Mouse (Mus musculus) cerebellum, adult 2 months (tissue): ENCODE measurements around the gene Maml3. TPM values are rescaled to one million over a fixed set of nuclear protein-coding genes. Genes with fewer than 3 reads are reported as not detected.

Experiments used
- DNase-seq, 2 experiments: peaks; one replicate each; pipeline ENCODE4 v3.0.0; 2021
- H3K27ac ChIP-seq: fragments of 200-500 bp; 2 replicates; pipeline ENCODE4 v1.5.1; 2012; ENCODE audit warnings: low read length, control low read depth, inconsistent platforms; ENCODE audit not compliant: insufficient read depth
- H3K27me3 ChIP-seq: fragments of 200-500 bp; 2 replicates; pipeline ENCODE4 v1.6.1; 2012; ENCODE audit warnings: inconsistent platforms, mild to moderate bottlenecking, low read length, moderate library complexity; ENCODE audit not compliant: control insufficient read depth, insufficient read depth
- H3K4me1 ChIP-seq: fragments of 200-500 bp; 2 replicates; pipeline ENCODE4 v1.6.1; 2011; ENCODE audit warnings: low read length; ENCODE audit not compliant: control insufficient read depth, insufficient read depth
- H3K4me3 ChIP-seq: fragments of 200-500 bp; replicated peaks from 2 replicates; pipeline ENCODE3; 2011; ENCODE audit warnings: mild to moderate bottlenecking, low read depth, low read length, control low read depth; ENCODE audit not compliant: insufficient read depth
- CTCF ChIP-seq: fragments of 200-500 bp; IDR thresholded peaks from 2 replicates; pipeline ENCODE4 v1.5.1; 2011; ENCODE audit warnings: low read depth, mild to moderate bottlenecking, control low read depth, low read length, moderate library complexity, borderline replicate concordance; ENCODE audit not compliant: insufficient read depth
- POLR2A ChIP-seq: fragments of 200-500 bp; IDR thresholded peaks from 2 replicates; pipeline ENCODE4 v1.6.1; 2011; ENCODE audit warnings: low read length, control low read depth, borderline replicate concordance; ENCODE audit not compliant: insufficient read depth
- WGBS: fragments of 180-500 bp; shearing (Covaris S2); methylation state at CpG from one replicate; pipeline ENCODE4 v1.1.7; 2018; 5-methylcytosine and 5-hydroxymethylcytosine counted together
- polyA plus RNA-seq: library from polyadenylated mRNA; depleted of rRNA; stranded (reverse); fragments of >200 nt; gene quantifications from 2 replicates; pipeline ENCODE4 v1.2.3, GENCODE M21; 2012

Gene Maml3
- polyA plus RNA-seq, 1 experiment = 6.5 TPM

DNA sequence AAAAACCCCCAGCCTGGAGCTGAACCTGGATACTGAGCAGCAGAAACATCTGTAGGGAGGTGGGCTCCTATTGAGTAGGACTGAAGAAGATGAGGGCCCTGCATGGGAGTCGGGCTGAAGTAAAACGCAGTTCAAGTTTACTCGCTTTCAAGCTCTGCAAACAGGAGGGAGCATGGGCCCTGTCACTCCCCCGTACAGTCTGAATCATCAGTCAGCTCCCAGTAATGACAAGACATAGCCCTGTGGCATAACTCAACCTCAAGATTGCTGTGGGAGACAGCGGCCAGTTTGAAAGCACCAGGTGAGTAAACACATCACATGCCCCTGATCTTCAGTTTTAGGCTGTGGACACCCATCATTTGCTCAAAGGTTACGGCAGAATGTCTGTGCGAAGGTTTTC, 139.0 kb downstream of the Maml3 start:
- Histone ChIP-seq H3K27me3 (no peaks in the 10 kb centered on the region), H3K4me1 (peaks cover 13% of the 10 kb centered on the region), H3K27ac (no peak overlapping the region), H3K4me3 (no peak overlapping the region)
- WGBS = 78% methylated on average over 7 of the region's 7 CpGs
- no peak for DNase-seq
- TF ChIP-seq CTCF (no peak), POLR2A (no peak)

DNA sequence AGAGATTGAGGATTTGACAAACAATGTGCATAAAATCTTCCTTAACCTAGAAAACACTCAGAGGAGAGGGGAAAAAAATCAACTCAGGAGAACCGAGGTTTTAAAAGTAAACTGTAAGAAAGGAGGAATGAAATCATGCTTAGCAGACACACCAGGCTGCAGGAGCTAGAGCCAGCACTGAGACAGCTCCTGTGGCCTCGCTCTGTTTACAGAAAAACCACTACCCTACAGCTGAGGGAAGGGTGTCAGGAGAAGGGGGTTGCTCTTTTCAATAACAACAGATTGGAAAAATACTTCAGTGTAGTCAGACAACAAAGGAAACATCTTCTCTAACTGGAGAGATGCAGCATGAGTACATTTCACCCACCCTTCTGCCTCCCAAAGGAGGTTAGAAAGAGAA, 139.4 kb downstream of the Maml3 start:
- no peak for DNase-seq
- no peaks in the 10 kb centered on the region for H3K27me3 ChIP-seq
- no peak overlapping the region for H3K27ac ChIP-seq
- H3K4me1 ChIP-seq = peaks cover 13% of the 10 kb centered on the region
- no peak overlapping the region for H3K4me3 ChIP-seq
- no peak for TF ChIP-seq CTCF
- TF ChIP-seq POLR2A = no peak
- WGBS = 36% methylated on average over 2 of the region's 2 CpGs

GRCm38 (mm10) chr3:51965008-51965407, 139.9 kb downstream of the Maml3 start:
- no peak overlapping the region for H3K27ac ChIP-seq
- WGBS = 53% methylated on average over 3 of the region's 3 CpGs

GRCm38 (mm10) chr3:51963891-51964593, 140.8 kb downstream of the Maml3 start:
- WGBS = 54% methylated on average over 4 of the region's 4 CpGs
- Histone ChIP-seq H3K4me1 (peaks cover 8% of the 10 kb centered on the region), H3K27ac (no peak overlapping the region), H3K27me3 (no peaks in the 10 kb centered on the region), H3K4me3 (no peak overlapping the region)
- no peak for TF ChIP-seq POLR2A
- no peak for TF ChIP-seq CTCF
- no peak for DNase-seq

More at GRCm38 (mm10) chr3:51965008-51965407, 139.9 kb downstream of the Maml3 start:
- no peak for DNase-seq
- no peak overlapping the region for H3K4me3 ChIP-seq
- H3K27me3 ChIP-seq = no peaks in the 10 kb centered on the region
- H3K4me1 ChIP-seq = peaks cover 13% of the 10 kb centered on the region
- TF ChIP-seq POLR2A (no peak), CTCF (no peak)

GRCm38 (mm10) chr3:51963151-51963791, 141.6 kb downstream of the Maml3 start:
- no peak overlapping the region for H3K4me3 ChIP-seq
- no peaks in the 10 kb centered on the region for H3K27me3 ChIP-seq
- TF ChIP-seq POLR2A (no peak), CTCF (no peak)
- DNase-seq = no peak
- no peak overlapping the region for H3K27ac ChIP-seq
- 70% methylated on average over 9 of the region's 9 CpGs for WGBS
- H3K4me1 ChIP-seq = peaks cover 7% of the 10 kb centered on the region

DNA sequence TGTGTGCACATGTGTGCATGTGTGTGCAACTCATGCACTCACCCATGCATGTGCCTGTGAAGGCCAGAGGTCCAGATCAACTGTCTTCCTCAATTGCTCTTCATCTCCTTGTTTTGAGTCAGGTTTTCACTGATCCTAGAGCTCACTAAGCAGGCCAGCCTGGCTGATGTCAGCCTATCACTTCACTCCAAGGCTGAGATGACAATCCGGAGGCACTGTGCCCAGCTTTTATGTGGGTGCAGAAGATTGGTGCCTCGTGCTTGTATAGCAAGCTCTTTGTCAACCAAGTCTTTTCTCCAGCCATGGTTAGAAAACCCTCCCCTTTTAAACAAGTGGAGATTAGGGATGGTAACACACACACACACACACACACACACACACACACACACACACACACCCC, 146.1 kb downstream of the Maml3 start:
- no peak for TF ChIP-seq POLR2A
- no peak overlapping the region for H3K27ac ChIP-seq
- no peaks in the 10 kb centered on the region for H3K27me3 ChIP-seq
- DNase-seq = no peak
- H3K4me3 ChIP-seq = no peak overlapping the region
- 34% methylated on average over 2 of the region's 2 CpGs for whole genome bisulfite sequencing
- H3K4me1 ChIP-seq = no peaks in the 10 kb centered on the region

DNA sequence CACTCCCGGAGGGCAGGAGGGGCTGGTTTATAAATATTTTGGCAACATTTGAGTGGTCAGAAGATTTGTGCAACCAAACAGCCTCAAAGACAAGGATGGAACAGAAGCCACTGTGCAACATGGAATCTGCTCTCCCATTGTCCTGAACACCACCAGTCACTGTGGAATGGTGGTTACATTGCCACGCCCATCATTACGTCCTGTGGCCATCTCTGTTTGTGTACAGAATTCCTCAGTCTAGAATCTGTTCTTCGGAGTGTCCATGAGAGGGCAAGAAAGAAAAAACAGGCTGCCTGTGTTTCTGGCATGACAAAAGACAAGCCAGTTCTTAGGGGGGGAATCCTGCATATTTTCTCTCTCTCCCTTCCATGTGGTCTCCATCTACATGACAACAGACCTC, 150.4 kb downstream of the Maml3 start:
- H3K4me1 ChIP-seq = peaks cover 3% of the 10 kb centered on the region
- TF ChIP-seq POLR2A = no peak
- TF ChIP-seq CTCF = no peak
- no peak for DNase-seq
- no peak overlapping the region for H3K27ac ChIP-seq
- H3K27me3 ChIP-seq = no peaks in the 10 kb centered on the region
- 76% methylated on average over 4 of the region's 4 CpGs for WGBS
- H3K4me3 ChIP-seq = no peak overlapping the region

GRCm38 (mm10) chr3:51953927-51954326, 150.9 kb downstream of the Maml3 start:
- no peak for TF ChIP-seq CTCF
- TF ChIP-seq POLR2A = no peak
- Histone ChIP-seq H3K4me1 (peaks cover 5% of the 10 kb centered on the region), H3K27me3 (no peaks in the 10 kb centered on the region), H3K27ac (no peak overlapping the region), H3K4me3 (no peak overlapping the region)
- WGBS = 97% methylated on average over 11 of the region's 11 CpGs
- no peak for DNase-seq
